Mouse (Mus musculus) intestine, embryonic 14.5 days (tissue): ENCODE results near the gene Kif22. TPM values are rescaled to one million over a fixed set of nuclear protein-coding genes. Genes with fewer than 3 reads are reported as not detected.

Experiments
- ATAC-seq: fragments of 200-750 bp; cut with Nextera tagmentation; replicated peaks from 2 replicates; pipeline ENCODE4 v1.8.0; 2017; ENCODE audit warnings: low read depth, moderate number of reproducible peaks, moderate TSS enrichment, moderate library complexity; ENCODE audit not compliant: low FRiP score, low TSS enrichment
- DNase-seq: peaks from one replicate; pipeline ENCODE4 v3.0.0-alpha.2; 2018; ENCODE audit warnings: low spot score
- H3K27ac ChIP-seq: fragments of 300-500 bp; sonication (generic); 2 replicates; pipeline ENCODE4 v1.5.1; 2014; ENCODE audit warnings: low read depth, mild to moderate bottlenecking, control low read depth
- H3K27me3 ChIP-seq: fragments of 300-500 bp; sonication (generic); replicated peaks from 2 replicates; pipeline ENCODE4 v1.6.1; 2014; ENCODE audit warnings: low read length, control low read depth; ENCODE audit not compliant: control insufficient read depth, insufficient read depth
- H3K36me3 ChIP-seq: fragments of 300-500 bp; sonication (generic); 2 replicates; pipeline ENCODE4 v1.6.1; 2014; ENCODE audit warnings: low read length, control low read depth; ENCODE audit not compliant: control insufficient read depth, insufficient read depth
- H3K4me1 ChIP-seq: fragments of 300-500 bp; sonication (generic); replicated peaks from 2 replicates; pipeline ENCODE4 v1.6.1; 2014; ENCODE audit warnings: low read length, control low read depth, mixed read lengths; ENCODE audit not compliant: control insufficient read depth, insufficient read depth
- H3K4me2 ChIP-seq: fragments of 300-500 bp; sonication (generic); 2 replicates; pipeline ENCODE4 v1.6.1; 2014; ENCODE audit warnings: low read length
- H3K4me3 ChIP-seq: fragments of 300-500 bp; sonication (generic); 2 replicates; pipeline ENCODE4 v1.5.1; 2014; ENCODE audit warnings: low read depth, low read length, control low read depth, mixed read lengths
- H3K9ac ChIP-seq: fragments of 300-500 bp; sonication (generic); 2 replicates; pipeline ENCODE4 v1.6.1; 2014; ENCODE audit warnings: mild to moderate bottlenecking, low read length
- H3K9me3 ChIP-seq: fragments of 300-500 bp; sonication (generic); 2 replicates; pipeline ENCODE4 v1.6.1; 2016; ENCODE audit warnings: low read length, control low read depth; ENCODE audit not compliant: control insufficient read depth
- WGBS: fragments of 180-500 bp; shearing (Covaris S2); extraction: QIAGEN DNeasy Blood & Tissue Kit; methylation state at CpG from one replicate; pipeline ENCODE4 v1.1.7; 2014; 5-methylcytosine and 5-hydroxymethylcytosine counted together
- polyA plus RNA-seq: library from polyadenylated mRNA; unstranded; fragments of >200 nt; fragmentation: Nextera tagmentation; extraction: Ambion mirVana; gene quantifications from 2 replicates; pipeline ENCODE4 v1.2.1, GENCODE M21; 2014

Gene Kif22
- polyA plus RNA-seq, 1 experiment from 2014 or later, result 115 TPM

GRCm38 (mm10) chr7:127011051-127011450 lies 31.2 kb downstream of the Kif22 start:
- H3K4me3 ChIP-seq, result no peak overlapping the region
- H3K36me3 ChIP-seq, result peaks cover 25% of the 10 kb centered on the region
- no peak overlapping the region for H3K9ac ChIP-seq
- no peaks in the 10 kb centered on the region for H3K9me3 ChIP-seq
- no peaks in the 10 kb centered on the region for H3K27me3 ChIP-seq
- no peak overlapping the region for H3K27ac ChIP-seq
- no peak overlapping the region for H3K4me2 ChIP-seq
- H3K4me1 ChIP-seq, result peaks cover 32% of the 10 kb centered on the region
- DNase-seq (no peak), ATAC-seq (no peak)
- WGBS, result 91% methylated on average over 2 of the region's 2 CpGs

DNA sequence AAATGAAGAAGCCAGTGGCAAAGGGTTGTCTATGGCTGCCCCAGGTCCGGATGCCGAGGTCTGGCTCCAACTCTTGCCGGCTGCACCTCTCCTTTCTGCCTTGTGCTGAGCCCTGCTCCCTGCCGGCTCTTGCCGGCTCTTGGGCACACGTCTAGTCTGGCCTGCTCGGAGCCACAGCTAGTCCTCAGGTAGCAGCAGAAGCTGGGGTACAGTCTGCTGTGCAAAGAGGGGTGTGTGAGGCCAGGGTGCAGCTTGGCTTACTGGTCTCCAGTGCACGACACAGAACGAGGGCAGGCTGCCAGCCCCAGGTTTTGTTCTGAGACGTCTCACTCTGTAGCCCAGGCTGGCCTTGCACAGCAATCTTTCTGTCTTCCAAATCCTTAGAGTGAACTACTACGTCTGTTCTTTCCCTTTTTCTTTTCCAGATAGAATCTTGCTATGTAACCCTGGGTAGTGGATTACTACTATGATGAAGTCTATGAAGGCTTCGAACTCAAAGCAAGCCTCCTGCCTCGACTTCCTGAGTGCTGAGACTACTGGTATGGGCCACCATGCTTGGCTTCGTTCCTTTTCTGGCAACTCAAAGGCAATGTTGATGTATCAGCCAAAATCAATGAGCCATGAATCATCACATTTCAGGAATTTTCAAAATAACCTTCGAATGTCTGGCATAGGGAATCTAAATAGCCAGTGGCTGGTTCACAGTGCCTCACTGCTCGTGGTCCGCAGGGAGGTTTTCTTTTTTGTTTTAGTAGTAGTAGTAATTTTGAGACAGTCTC lies 32.8 kb downstream of the Kif22 start:
- Histone ChIP-seq H3K27me3 (no peaks in the 10 kb centered on the region), H3K9me3 (no peaks in the 10 kb centered on the region), H3K36me3 (peaks cover 15% of the 10 kb centered on the region), H3K27ac (peak overlapping the region; percentile 79), H3K4me3 (no peak overlapping the region), H3K9ac (no peak overlapping the region), H3K4me2 (no peak overlapping the region), H3K4me1 (peaks cover 22% of the 10 kb centered on the region)
- WGBS, result 83% methylated on average over 17 of the region's 17 CpGs
- DNase-seq, result no peak
- ATAC-seq, result 0 out of 2 replicates have a peak, but pooled peaks have one; percentile 3

DNA sequence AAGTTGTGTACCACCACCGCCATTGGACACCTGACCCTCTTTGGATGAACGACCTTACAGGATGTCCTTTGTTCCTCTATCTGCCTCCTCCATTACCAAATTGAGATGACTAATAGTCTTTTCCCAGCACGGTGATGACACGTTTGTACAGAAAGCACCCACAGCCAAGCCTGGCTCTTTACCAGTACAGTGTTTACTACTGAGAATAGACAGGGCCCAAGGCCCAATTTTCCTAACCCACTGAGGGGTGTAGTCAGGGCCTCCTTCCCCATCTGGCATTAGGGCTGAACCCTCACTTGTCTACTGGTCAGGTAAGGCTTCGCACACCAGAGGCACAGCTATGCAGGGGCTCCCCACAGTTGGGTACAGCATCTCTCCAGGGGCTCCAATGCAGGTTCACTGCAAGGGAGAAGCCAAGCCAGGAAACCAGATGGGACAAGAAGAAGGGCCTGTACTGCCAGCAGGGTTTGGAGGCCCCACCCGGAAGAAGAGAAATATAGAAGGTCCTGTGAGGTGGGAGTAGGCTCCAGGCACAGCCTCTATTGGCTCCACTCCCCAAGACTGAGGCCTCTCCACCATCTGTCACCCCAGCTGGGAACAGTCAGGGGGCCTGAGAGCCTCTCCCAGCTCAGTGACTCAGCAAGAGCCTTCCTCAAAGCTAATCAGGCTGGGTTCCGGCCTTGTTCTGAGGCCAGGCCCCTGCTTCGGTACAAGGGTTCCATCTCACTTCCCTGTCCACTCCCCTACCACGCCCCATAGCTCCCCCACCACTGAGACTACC lies 33.8 kb downstream of the Kif22 start:
- DNase-seq, result peak; percentile 79
- WGBS, result 45% methylated on average over 9 of the region's 9 CpGs

GRCm38 (mm10) chr7:127007313-127008024 lies 34.8 kb downstream of the Kif22 start:
- Histone ChIP-seq H3K9me3 (no peaks in the 10 kb centered on the region), H3K36me3 (0 out of 2 replicates have a peak, but pooled peaks cover under 1% of the 10 kb centered on the region), H3K27ac (no peak overlapping the region), H3K27me3 (no peaks in the 10 kb centered on the region), H3K4me2 (no peak overlapping the region), H3K4me3 (no peak overlapping the region), H3K9ac (no peak overlapping the region), H3K4me1 (peaks cover 18% of the 10 kb centered on the region)
- ATAC-seq (no peak), DNase-seq (no peak)
- WGBS, result 83% methylated on average over 6 of the region's 6 CpGs

More for the DNA sequence above, 33.8 kb downstream of the Kif22 start:
- Histone ChIP-seq H3K9me3 (no peaks in the 10 kb centered on the region), H3K4me1 (peaks cover 18% of the 10 kb centered on the region), H3K4me3 (no peak overlapping the region), H3K27me3 (no peaks in the 10 kb centered on the region), H3K4me2 (0 out of 2 replicates have a peak overlapping the region, but pooled peaks have one; percentile 0), H3K27ac (peak overlapping the region; percentile 79), H3K9ac (no peak overlapping the region), H3K36me3 (peaks cover 10% of the 10 kb centered on the region)
- peak; percentile 85 for ATAC-seq

GRCm38 (mm10) chr7:127004122-127004875 lies 38.0 kb downstream of the Kif22 start:
- DNase-seq, result no peak
- no peak overlapping the region for H3K9ac ChIP-seq
- WGBS, result 83% methylated on average over 4 of the region's 4 CpGs
- peaks cover 15% of the 10 kb centered on the region for H3K4me1 ChIP-seq
- no peaks in the 10 kb centered on the region for H3K27me3 ChIP-seq
- no peak overlapping the region for H3K4me3 ChIP-seq
- H3K36me3 ChIP-seq, result no peaks in the 10 kb centered on the region
- H3K9me3 ChIP-seq, result no peaks in the 10 kb centered on the region
- no peak overlapping the region for H3K4me2 ChIP-seq
- ATAC-seq, result no peak
- H3K27ac ChIP-seq, result no peak overlapping the region

DNA sequence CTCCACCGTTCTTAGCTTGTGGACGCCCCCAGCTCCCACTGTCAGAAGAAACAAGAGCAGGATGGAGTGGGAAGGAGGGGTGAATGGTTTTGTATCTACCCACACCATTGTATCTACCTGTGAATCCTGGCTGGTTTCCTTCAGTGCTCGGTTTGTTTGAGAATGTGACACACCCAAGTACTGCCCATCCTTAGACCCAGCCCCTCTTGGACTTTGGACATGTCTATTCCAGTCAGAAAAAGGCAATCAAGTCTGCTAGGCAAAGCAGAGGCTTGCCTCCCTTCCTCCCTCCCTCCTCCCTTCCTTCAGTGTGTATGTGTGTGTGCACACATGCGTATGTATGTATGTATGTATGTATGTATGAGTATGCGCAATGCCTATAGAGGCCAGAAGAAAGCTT lies 38.7 kb downstream of the Kif22 start:
- Histone ChIP-seq H3K4me1 (peaks cover 9% of the 10 kb centered on the region; the same call in 1 of the 2 replicates), H3K9ac (no peak overlapping the region), H3K27me3 (no peaks in the 10 kb centered on the region), H3K9me3 (no peaks in the 10 kb centered on the region), H3K27ac (no peak overlapping the region), H3K4me2 (no peak overlapping the region), H3K4me3 (no peak overlapping the region), H3K36me3 (no peaks in the 10 kb centered on the region)
- ATAC-seq (peak; percentile 73), DNase-seq (peak; percentile 67)
- 78% methylated on average over 5 of the region's 5 CpGs for WGBS

DNA sequence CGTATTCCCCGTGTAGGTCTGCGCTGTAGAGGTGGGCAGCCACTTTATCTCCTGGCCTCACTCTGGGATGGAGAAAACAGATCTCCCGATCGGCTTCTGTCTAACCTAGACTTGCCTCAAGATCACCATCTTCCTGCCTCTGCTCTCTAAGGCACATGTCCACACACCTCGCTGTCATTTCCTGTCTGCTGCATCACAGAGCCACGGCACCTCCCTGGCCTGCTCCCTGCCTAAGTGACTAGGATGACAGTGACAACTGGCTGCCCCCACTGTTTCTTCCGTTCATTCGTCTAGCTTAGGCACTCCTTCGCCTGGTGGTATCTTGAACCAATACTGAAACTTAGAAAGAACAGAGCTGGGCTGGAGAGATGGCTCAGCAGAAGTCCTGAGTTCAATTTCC lies 42.7 kb downstream of the Kif22 start:
- DNase-seq (no peak), ATAC-seq (no peak)
- Histone ChIP-seq H3K27me3 (no peaks in the 10 kb centered on the region), H3K9me3 (0 out of 2 replicates have a peak, but pooled peaks cover 5% of the 10 kb centered on the region), H3K4me3 (no peak overlapping the region), H3K27ac (no peak overlapping the region), H3K4me1 (no peaks in the 10 kb centered on the region), H3K4me2 (no peak overlapping the region), H3K9ac (no peak overlapping the region), H3K36me3 (no peaks in the 10 kb centered on the region)
- WGBS, result 77% methylated on average over 10 of the region's 10 CpGs

DNA sequence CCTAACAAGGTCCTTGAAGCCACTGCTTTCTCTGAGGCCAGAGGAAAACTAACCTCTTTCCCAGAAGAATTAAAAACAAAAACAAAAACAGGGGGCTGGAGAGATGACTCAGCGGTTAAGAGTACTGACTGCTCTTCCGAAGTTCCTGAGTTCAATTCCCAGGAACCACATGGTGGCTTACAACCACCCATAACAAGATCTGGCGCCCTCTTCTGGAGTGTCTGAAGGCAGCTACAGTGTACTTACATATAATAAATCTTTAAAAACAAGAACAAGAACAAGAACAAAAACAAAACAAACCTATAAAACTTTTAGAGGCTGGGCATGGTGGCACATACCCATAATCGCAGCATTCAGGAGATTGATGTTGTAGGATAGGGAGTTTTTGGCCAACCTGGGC lies 45.8 kb downstream of the Kif22 start:
- ATAC-seq, result no peak
- no peaks in the 10 kb centered on the region for H3K36me3 ChIP-seq

More for the DNA sequence above, 45.8 kb downstream of the Kif22 start:
- Histone ChIP-seq H3K27me3 (no peaks in the 10 kb centered on the region), H3K9me3 (0 out of 2 replicates have a peak, but pooled peaks cover 5% of the 10 kb centered on the region), H3K9ac (no peak overlapping the region), H3K4me1 (no peaks in the 10 kb centered on the region), H3K27ac (no peak overlapping the region), H3K4me2 (no peak overlapping the region), H3K4me3 (no peak overlapping the region)
- 86% methylated on average over 4 of the region's 4 CpGs for WGBS
- no peak for DNase-seq
